Mouse (Mus musculus) myocyte (in vitro differentiated cells): Measurements from ENCODE around the gene Lnx2. TPM values are rescaled to one million over a fixed set of nuclear protein-coding genes. Genes with fewer than 3 reads are reported as not detected.

Source experiments
- H3K27me3 ChIP-seq: one replicate; pipeline ENCODE4 v1.6.1; 2011; ENCODE audit not compliant: control insufficient read depth, insufficient read depth, insufficient read length
- H3K36me3 ChIP-seq: one replicate; pipeline ENCODE4 v1.6.1; 2011; ENCODE audit not compliant: control insufficient read depth, insufficient read depth
- H3K4me2 ChIP-seq: one replicate; pipeline ENCODE4 v1.6.1; 2011; ENCODE audit warnings: low read depth, control low read depth
- H3K4me3 ChIP-seq: one replicate; pipeline ENCODE4 v1.5.1; 2011; ENCODE audit warnings: mild to moderate bottlenecking, control low read depth, moderate library complexity
- H3K79me2 ChIP-seq: one replicate; pipeline ENCODE4 v1.6.1; 2011; ENCODE audit not compliant: control insufficient read depth, insufficient read depth
- H3ac ChIP-seq: one replicate; pipeline ENCODE4 v1.6.1; 2011; ENCODE audit not compliant: control insufficient read depth, insufficient read length
- CEBPB ChIP-seq: IDR thresholded peaks from 2 replicates; pipeline ENCODE4 v1.6.1; 2011; ENCODE audit warnings: mild to moderate bottlenecking, moderate library complexity; ENCODE audit not compliant: poor library complexity, insufficient read depth, severe bottlenecking
- E2F4 ChIP-seq: IDR thresholded peaks from one replicate; pipeline ENCODE4 v1.6.1; 2011; ENCODE audit warnings: mild to moderate bottlenecking, control low read depth, moderate library complexity; ENCODE audit not compliant: insufficient read depth
- MAX ChIP-seq: IDR thresholded peaks from one replicate; pipeline ENCODE4 v1.6.1; 2011; ENCODE audit warnings: low read depth, mild to moderate bottlenecking, control low read depth
- MYOD1 ChIP-seq, 3 experiments: IDR thresholded peaks; one replicate each; pipeline ENCODE4 v1.6.1; 2011; ENCODE audit warnings: control low read depth in 2 of 3, low read depth in 2 of 3, mild to moderate bottlenecking in 2 of 3, moderate library complexity in 1 of 3; ENCODE audit not compliant: insufficient read length in 2 of 3, control insufficient read depth in 1 of 3
- MYOG ChIP-seq, 3 experiments: IDR thresholded peaks; one replicate each; pipeline ENCODE4 v1.6.1; 2011; ENCODE audit warnings: control low read depth in 2 of 3, low read depth in 2 of 3, mild to moderate bottlenecking in 2 of 3; ENCODE audit not compliant: insufficient read length in 2 of 3, control insufficient read depth in 1 of 3, insufficient read depth in 1 of 3
- POLR2A ChIP-seq: IDR thresholded peaks from one replicate; pipeline ENCODE4 v1.6.1; 2011; ENCODE audit warnings: low read depth, mild to moderate bottlenecking, control low read depth, moderate library complexity; ENCODE audit not compliant: insufficient read length
- POLR2AphosphoS2 ChIP-seq: IDR thresholded peaks from one replicate; pipeline ENCODE4 v1.6.1; 2011; ENCODE audit warnings: low read depth, control low read depth; ENCODE audit not compliant: insufficient read length
- REST ChIP-seq: IDR thresholded peaks from one replicate; pipeline ENCODE4 v1.6.1; 2011; ENCODE audit warnings: mild to moderate bottlenecking, control low read depth, moderate library complexity; ENCODE audit not compliant: insufficient read depth, insufficient read length
- SRF ChIP-seq: IDR thresholded peaks from one replicate; pipeline ENCODE4 v1.6.1; 2011; ENCODE audit warnings: low read depth; ENCODE audit not compliant: control insufficient read depth, insufficient read length
- TCF12 ChIP-seq: IDR thresholded peaks from one replicate; pipeline ENCODE4 v1.6.1; 2011; ENCODE audit warnings: mild to moderate bottlenecking, control low read depth; ENCODE audit not compliant: poor library complexity, insufficient read depth, severe bottlenecking
- TCF3 ChIP-seq: IDR thresholded peaks from one replicate; pipeline ENCODE4 v1.6.1; 2011; ENCODE audit warnings: low read depth, control low read depth; ENCODE audit not compliant: insufficient read length
- USF1 ChIP-seq: IDR thresholded peaks from one replicate; pipeline ENCODE4 v1.6.1; 2011; ENCODE audit warnings: low read depth, mild to moderate bottlenecking, control low read depth, moderate library complexity
- polyA plus RNA-seq: library from polyadenylated mRNA; unstranded; fragments of >200 nt; fragmentation: generic; extraction: Trizol; gene quantifications from one replicate; pipeline ENCODE4 v1.2.1, GENCODE M21; 2012; ENCODE audit warnings: missing spikeins

Gene Lnx2
- polyA plus RNA-seq, 1 experiment: 2.2 TPM

DNA sequence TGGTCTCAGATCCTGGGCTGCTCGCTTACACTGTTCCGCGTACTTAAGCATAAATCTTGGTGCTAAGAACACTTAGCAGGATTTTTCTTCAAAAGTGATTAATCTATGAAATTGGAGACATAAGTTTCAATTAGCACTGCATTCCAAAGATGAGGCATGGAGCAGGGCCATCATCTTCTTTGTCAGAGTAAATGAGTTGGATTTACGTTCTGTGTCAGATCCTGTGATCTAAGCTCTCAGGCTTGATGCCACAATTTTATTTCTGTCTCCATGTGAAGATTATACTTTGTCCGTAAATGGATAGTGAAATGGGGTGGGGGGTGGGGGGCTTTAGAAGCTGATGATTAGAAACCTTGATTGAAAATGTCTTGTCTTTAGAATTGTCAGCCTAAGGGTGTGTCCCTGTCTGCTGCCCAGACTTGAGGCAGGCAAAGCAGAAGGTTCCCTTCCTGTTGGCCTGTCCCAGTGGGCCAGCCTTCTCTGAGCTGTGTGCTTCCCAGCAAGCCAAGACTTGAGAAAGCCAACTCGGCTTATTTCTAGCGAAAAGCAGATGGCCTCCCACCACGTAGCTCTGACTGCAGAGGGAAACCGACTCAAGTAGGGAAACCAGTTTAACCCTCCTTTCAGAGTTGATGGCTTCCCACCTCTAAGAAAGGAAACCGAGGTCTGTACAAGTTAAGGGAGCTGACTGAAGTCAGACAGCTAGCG lies 14.0 kb upstream of the Lnx2 start:
- Histone ChIP-seq H3K4me2 (no peak overlapping the region), H3K27me3 (no peaks in the 10 kb centered on the region), H3K4me3 (no peak overlapping the region), H3K79me2 (peaks cover 13% of the 10 kb centered on the region), H3ac (no peak overlapping the region), H3K36me3 (no peaks in the 10 kb centered on the region)
- TF ChIP-seq E2F4 (no peak), SRF (no peak), USF1 (no peak), MYOD1 (IDR thresholded peaks at IDR 0.05; ENCODE audit: control insufficient read depth in 1 of 3, insufficient read length in 2 of 3, low read depth in 2 of 3) (no peak), CEBPB (no peak), REST (no peak), POLR2AphosphoS2 (no peak), MAX (no peak), TCF12 (no peak), TCF3 (no peak), POLR2A (no peak), MYOG (IDR thresholded peaks at IDR 0.05; ENCODE audit: control insufficient read depth in 1 of 3, insufficient read depth in 1 of 3, insufficient read length in 2 of 3, low read depth in 2 of 3) (no peak)

GRCm38 (mm10) chr5:147089836-147090235 lies 13.4 kb upstream of the Lnx2 start:
- Histone ChIP-seq H3K27me3 (no peaks in the 10 kb centered on the region), H3K36me3 (no peaks in the 10 kb centered on the region), H3ac (no peak overlapping the region), H3K4me3 (no peak overlapping the region), H3K79me2 (peaks cover 13% of the 10 kb centered on the region), H3K4me2 (no peak overlapping the region)
- TF ChIP-seq USF1: no peak
- TF ChIP-seq CEBPB: no peak
- TF ChIP-seq TCF3: no peak
- TF ChIP-seq MYOG (IDR thresholded peaks at IDR 0.05; ENCODE audit: control insufficient read depth in 1 of 3, insufficient read depth in 1 of 3, insufficient read length in 2 of 3, low read depth in 2 of 3): no peak
- no peak for TF ChIP-seq TCF12
- no peak for TF ChIP-seq POLR2A
- no peak for TF ChIP-seq SRF

DNA sequence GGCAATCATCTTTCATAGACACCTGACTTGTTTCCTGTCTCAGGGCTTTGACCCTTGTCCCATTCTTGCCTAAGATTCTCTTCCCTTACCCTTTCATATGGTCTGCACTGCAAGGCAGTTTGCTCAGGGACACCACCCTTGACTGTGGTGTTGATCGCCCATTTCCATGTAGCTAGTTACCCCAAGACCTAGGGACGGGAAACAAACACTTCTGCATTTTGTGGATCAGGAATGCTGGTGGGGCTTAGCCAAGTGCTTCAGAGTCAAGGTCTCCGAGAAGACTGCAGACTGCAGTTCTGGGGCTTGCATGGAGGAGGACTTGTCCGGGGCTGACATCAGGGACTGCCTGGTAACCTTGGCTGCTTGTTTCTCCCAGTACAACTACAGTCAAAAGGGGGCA lies 10.4 kb upstream of the Lnx2 start:
- Histone ChIP-seq H3K4me3 (no peak overlapping the region), H3ac (no peak overlapping the region), H3K79me2 (peaks cover 13% of the 10 kb centered on the region), H3K27me3 (no peaks in the 10 kb centered on the region), H3K36me3 (no peaks in the 10 kb centered on the region), H3K4me2 (no peak overlapping the region)
- TF ChIP-seq CEBPB (no peak), POLR2A (no peak), REST (no peak), POLR2AphosphoS2 (no peak), E2F4 (no peak), MYOD1 (IDR thresholded peaks at IDR 0.05; ENCODE audit: control insufficient read depth in 1 of 3, insufficient read length in 2 of 3, low read depth in 2 of 3) (no peak), MAX (no peak), USF1 (no peak), TCF3 (no peak), MYOG (IDR thresholded peaks at IDR 0.05; ENCODE audit: control insufficient read depth in 1 of 3, insufficient read depth in 1 of 3, insufficient read length in 2 of 3, low read depth in 2 of 3) (no peak), SRF (no peak), TCF12 (no peak)

DNA sequence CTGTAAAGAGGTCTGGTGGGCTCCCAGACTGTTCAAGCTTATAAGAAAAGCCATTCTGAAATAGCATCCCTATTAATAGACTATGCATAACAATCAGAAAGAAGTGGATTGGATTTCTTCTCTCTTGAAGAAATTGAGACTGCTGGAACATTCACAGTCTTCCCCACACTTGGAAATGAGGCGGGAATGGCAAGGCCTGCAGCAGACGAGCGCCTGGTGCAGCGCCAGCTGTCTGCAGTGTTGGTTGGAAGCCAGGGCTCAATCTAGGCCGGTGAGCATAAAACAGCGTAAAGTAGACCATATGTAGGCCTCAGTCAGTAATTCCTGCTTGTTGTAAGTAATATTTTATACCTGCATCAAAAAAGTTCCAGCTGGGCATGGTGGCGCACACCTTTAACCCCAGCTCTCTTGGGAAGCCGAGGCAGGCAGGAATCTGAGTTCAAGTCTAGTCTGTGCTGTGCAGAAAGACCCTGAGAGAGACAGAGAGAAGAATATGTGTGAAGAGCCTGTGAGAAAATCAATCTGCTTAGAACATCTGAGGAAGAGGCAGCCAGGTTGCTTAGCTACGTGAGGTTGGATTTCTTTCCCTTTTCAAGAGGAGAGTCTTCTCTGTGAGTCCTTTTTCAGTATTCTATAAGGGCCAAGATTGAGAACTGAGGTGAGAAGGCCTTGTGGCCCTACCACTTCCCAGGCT lies 9.0 kb upstream of the Lnx2 start:
- no peak for TF ChIP-seq POLR2A
- TF ChIP-seq TCF12: peak; percentile 32
- TF ChIP-seq MYOD1 (IDR thresholded peaks at IDR 0.05; ENCODE audit: control insufficient read depth in 1 of 3, insufficient read length in 2 of 3, low read depth in 2 of 3): peak in 2 of 3 experiments; percentile 64 to 77
- TF ChIP-seq MYOG (IDR thresholded peaks at IDR 0.05; ENCODE audit: control insufficient read depth in 1 of 3, insufficient read depth in 1 of 3, insufficient read length in 2 of 3, low read depth in 2 of 3): peak; percentile 48 to 87 (median 70)
- no peak overlapping the region for H3K4me3 ChIP-seq
- peaks cover 4% of the 10 kb centered on the region for H3K36me3 ChIP-seq
- H3K27me3 ChIP-seq: no peaks in the 10 kb centered on the region
- H3K4me2 ChIP-seq: no peak overlapping the region
- H3ac ChIP-seq: no peak overlapping the region
- H3K79me2 ChIP-seq: peaks cover 17% of the 10 kb centered on the region
